Mouse (Mus musculus) G1E (cell line): ENCODE measurements around the gene Chrm4.

Experiments used
- CTCF ChIP-seq: IDR thresholded peaks from 2 replicates; pipeline ENCODE4 v1.5.1; 2012; ENCODE audit warnings: low read depth, low read length, inconsistent platforms, mixed read lengths
- GATA1 ChIP-seq: IDR thresholded peaks from 2 replicates; pipeline ENCODE4 v1.6.1; 2012; ENCODE audit warnings: borderline replicate concordance, low read length, inconsistent platforms, mixed read lengths
- GATA2 ChIP-seq: IDR thresholded peaks from 2 replicates; pipeline ENCODE4 v1.6.1; 2012; ENCODE audit warnings: low read depth, low read length, inconsistent platforms, borderline replicate concordance
- POLR2AphosphoS5 ChIP-seq: IDR thresholded peaks from 2 replicates; pipeline ENCODE4 v1.6.1; 2012; ENCODE audit warnings: low read depth, low read length, inconsistent platforms; ENCODE audit not compliant: insufficient replicate concordance
- TAL1 ChIP-seq: conservative IDR thresholded peaks from 2 replicates; pipeline ENCODE4 v1.6.1; 2012; ENCODE audit warnings: low read depth, low read length, inconsistent platforms, mixed read lengths

DNA sequence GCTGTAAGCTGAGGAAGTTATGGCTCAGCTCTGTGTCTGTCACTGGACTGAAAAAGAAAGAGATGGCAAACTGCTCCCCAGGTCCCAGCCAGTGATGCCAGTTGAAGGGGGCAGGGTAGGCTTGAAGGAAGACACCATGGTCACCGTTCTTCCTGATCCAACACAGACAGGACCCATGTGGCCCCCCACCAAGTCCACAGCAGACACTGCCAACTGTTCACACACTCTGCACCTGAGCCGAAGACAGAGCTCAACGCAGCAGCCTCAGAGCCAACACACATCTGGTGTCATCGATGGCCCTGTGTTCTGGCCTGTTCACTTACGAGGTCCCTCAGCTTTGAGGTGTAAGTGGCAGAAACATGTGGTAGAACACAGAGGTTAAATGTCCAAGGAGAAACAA is 33.4 kb downstream of the Chrm4 start:
- TF ChIP-seq TAL1 (no peak), CTCF (no peak), GATA1 (no peak), GATA2 (no peak), POLR2AphosphoS5 (no peak)
